Mouse (Mus musculus): ENCODE measurements at regions not wholly inside any gene's neighbourhood (a gene's known extent, or its start where the extent isn't known, plus 50 kb on each side); places are given as distances from the start of the nearest gene placed in this dataset.

GRCm38 (mm10) chr7:113694466-113694865 lies 71.3 kb upstream of the Spon1 start:
- no peak for TF ChIP-seq POLR2A (IDR thresholded peaks at IDR 0.05; ENCODE audit: borderline replicate concordance, extremely low read depth, insufficient read depth, insufficient read length, poor library complexity, severe bottlenecking)
- TF ChIP-seq CTCF (IDR thresholded peaks at IDR 0.05; ENCODE audit: borderline replicate concordance, extremely low read depth, insufficient read depth, insufficient read length) = no peak
